Mouse (Mus musculus) MEL (cell line): ENCODE data around the gene Grin3b.

Experiments used
- CTCF ChIP-seq, 3 experiments: IDR thresholded peaks in 2 of 3; conservative IDR thresholded peaks in 1 of 3; 2 replicates each; pipeline ENCODE4 v1.5.1; 2011 to 2012; ENCODE audit warnings: low read length in 3 of 3, low read depth in 2 of 3, mild to moderate bottlenecking in 2 of 3, improper control_type of control experiment in 1 of 3, inconsistent platforms in 1 of 3, mixed read lengths in 1 of 3, moderate library complexity in 1 of 3; ENCODE audit not compliant: control insufficient read depth in 1 of 3, insufficient read depth in 1 of 3, poor library complexity in 1 of 3, severe bottlenecking in 1 of 3
- SMC3 ChIP-seq: IDR thresholded peaks from 2 replicates; pipeline ENCODE4 v1.6.1; 2011; ENCODE audit warnings: low read depth, low read length, improper control_type of control experiment

DNA sequence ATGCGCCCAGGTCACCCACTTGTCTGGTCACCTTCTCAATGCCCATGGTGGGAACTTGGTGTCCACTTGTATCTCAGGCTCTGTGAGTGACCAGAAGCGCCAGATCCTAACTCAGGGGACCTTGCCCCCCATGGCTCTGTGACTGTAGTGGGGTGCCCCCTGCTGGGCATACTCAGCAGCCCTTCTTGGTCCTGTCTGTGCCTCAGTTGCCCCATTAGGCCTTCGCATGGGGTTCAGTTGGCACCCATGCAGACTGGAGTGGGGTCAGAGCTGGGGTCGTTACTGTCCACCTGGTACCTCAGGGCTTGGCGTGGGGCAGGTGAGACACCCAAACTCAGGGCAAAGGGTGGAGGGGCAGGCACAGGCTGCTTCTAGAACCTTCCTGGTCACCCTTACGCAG is 16.6 kb upstream of the Grin3b start:
- TF ChIP-seq CTCF (IDR thresholded peaks at IDR 0.05 in 2 of 3, conservative IDR thresholded peaks at IDR 0.05 in 1 of 3; ENCODE audit: control insufficient read depth in 1 of 3, insufficient read depth in 1 of 3, low read depth in 2 of 3, low read length in 3 of 3, poor library complexity in 1 of 3, severe bottlenecking in 1 of 3) (peak; percentile 64 to 80 (median 69)), SMC3 (peak; percentile 68)
